Mouse (Mus musculus) left cerebral cortex, adult 6 months (tissue): ENCODE results near the gene Gm2001. TPM values are rescaled to one million over a fixed set of nuclear protein-coding genes. Genes with fewer than 3 reads are reported as not detected.

ENCODE experiments used
- long read RNA-seq, 2 experiments: library from polyadenylated mRNA; unstranded; transcript quantifications; one replicate each; pipeline ENCODE4 v2.0.0; 2019 to 2020
- polyA plus RNA-seq: library from polyadenylated mRNA; unstranded; fragments of <200 nt; fragmentation: Nextera tagmentation; gene quantifications from 2 replicates; pipeline ENCODE4 v1.2.3, GENCODE M21; 2021

Gene Gm2001
- polyA plus RNA-seq = not detected in 2 replicates
- long read RNA-seq, experiment 1 = 0 reads
- long read RNA-seq, experiment 2 = 0 reads

GRCm38 (mm10) chr12:87842239-87842638 is at the start of gene Gm2001:
Gene Gm2001 (minus strand): TSS chr12:87842339.

GRCm38 (mm10) chr12:87873772-87874171 is 31.6 kb upstream of the Gm2001 start, which contains the start of gene Gm2016:
Gene Gm2016 (plus strand): TSS chr12:87874072.

GRCm38 (mm10) chr12:87816277-87816676 is 25.9 kb downstream of the Gm2001 start, which contains the start of gene BB287469:
Gene BB287469 (plus strand): TSS chr12:87816577.

GRCm38 (mm10) chr12:87795212-87795611 is 46.9 kb downstream of the Gm2001 start, which contains the start of gene Gm21936:
Gene Gm21936 (plus strand): TSS chr12:87795512.

Other genes with a start within 250 kb of the Gm2001 start
- gene Oog1, start 239.7 kb downstream of the Gm2001 start, polyA plus RNA-seq = not detected in 2 replicates
- not detected in 2 replicates for gene Gm4027, start 223.5 kb downstream of the Gm2001 start, polyA plus RNA-seq
- gene Gm16381, start 197.7 kb downstream of the Gm2001 start, polyA plus RNA-seq = not detected in 2 replicates
- gene Gm21319, start 66.6 kb downstream of the Gm2001 start, polyA plus RNA-seq = not detected in 2 replicates
- gene Gm21936, start 46.8 kb downstream of the Gm2001 start, polyA plus RNA-seq = not detected in 2 replicates
- not detected in 2 replicates for gene BB287469, start 25.8 kb downstream of the Gm2001 start, polyA plus RNA-seq
- not detected in 2 replicates for gene Gm2016, start 31.7 kb upstream of the Gm2001 start, polyA plus RNA-seq
- not detected in 2 replicates for gene Gm2022, start 53.0 kb upstream of the Gm2001 start, polyA plus RNA-seq
- gene Gm2035, start 77.5 kb upstream of the Gm2001 start, polyA plus RNA-seq = not detected in 2 replicates
- not detected in 2 replicates for gene Gm2042, start 111.7 kb upstream of the Gm2001 start, polyA plus RNA-seq
- not detected in 2 replicates for gene Gm2075, start 169.5 kb upstream of the Gm2001 start, polyA plus RNA-seq
- gene Gm6803, start 176.4 kb upstream of the Gm2001 start, polyA plus RNA-seq = not detected in 2 replicates
- gene Gm2056, start 184.7 kb upstream of the Gm2001 start, polyA plus RNA-seq = not detected in 2 replicates
- not detected in 2 replicates for gene Gm16368, start 241.4 kb upstream of the Gm2001 start, polyA plus RNA-seq